Mouse (Mus musculus): ENCODE results near the gene Ttll5.
A peak's percentile ranks its signal among the peaks of the same experiment; 100 is the strongest.

Ttll5 gene

DNA sequence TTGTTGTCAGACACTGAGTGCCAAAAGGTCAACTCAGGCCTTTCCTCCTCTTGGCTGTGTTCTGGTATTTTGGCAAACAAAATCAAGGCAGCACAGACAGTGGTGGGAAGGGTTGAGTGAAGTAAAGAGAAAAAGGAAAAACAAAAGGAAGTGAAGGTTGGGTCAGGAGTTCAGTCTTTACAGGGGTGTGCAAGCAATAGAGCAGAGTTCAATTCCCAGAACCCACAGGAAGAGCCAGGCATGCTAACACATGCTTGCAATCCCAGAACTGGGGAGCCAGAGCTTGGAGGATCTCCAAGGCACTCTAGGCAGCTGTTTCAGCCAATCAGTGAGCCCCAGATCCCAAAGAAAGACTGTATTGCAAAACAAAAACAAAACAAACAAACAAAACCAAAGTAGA lies 240.3 kb downstream of the Ttll5 start:
- DNase-seq: no peak

DNA sequence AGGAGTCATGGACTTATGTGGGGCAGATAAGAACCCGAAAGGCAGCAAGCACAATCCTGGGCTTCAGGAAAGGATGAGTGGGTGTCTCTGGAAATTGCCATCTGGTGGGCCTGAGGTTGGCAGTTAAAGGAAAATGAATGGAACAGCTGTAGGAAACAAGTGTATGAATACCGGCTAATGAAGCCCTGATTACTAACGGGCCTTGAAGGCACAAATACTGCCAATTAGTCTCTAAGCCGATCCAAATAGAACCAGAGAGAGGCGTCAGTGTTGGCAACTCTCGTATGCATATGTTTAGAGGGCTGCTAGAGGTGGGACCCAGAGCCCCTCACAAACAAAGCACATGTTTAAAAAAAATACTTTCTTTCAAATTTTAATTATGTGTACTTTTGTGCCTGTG lies 247.0 kb downstream of the Ttll5 start:
- no peak for DNase-seq

DNA sequence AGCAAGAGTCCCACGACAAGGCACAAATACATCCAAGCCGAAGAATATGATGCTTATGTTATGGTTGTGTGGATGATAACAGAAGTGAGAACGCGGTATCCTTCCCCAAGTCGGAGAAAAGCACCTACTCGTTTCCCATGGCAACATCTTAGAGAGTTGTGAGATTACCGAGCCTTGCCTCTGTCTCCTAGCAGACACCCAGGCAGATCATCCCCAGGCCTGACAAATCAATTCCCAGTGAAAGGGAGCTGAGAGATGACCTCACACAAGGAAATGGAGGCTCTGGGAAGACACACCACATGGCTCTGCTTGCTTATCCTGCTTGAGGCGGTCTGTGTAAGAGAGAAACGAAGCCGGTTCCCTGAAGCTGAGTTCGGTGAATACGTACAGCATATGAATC lies 250.2 kb downstream of the Ttll5 start:
- DNase-seq: no peak

DNA sequence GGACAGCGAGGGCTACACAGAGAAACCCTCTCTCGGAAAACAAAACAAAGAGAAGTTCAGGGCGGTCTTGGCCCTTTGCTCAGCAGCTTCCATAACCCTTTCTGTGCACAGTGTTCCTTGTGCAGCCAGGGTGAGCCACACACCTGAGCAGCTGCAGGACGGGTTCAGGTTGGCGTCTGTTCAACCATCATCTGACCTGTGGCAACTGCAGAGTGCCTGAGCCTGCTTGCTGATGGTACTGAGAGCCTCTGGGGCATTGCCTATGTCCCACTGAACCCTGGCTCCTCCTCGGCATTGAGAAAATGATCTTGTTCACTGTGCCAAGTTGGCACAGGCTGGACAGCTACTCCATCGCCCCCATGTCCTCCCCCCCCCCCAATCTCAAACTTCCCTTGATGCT lies 250.9 kb downstream of the Ttll5 start:
- no peak for DNase-seq

DNA sequence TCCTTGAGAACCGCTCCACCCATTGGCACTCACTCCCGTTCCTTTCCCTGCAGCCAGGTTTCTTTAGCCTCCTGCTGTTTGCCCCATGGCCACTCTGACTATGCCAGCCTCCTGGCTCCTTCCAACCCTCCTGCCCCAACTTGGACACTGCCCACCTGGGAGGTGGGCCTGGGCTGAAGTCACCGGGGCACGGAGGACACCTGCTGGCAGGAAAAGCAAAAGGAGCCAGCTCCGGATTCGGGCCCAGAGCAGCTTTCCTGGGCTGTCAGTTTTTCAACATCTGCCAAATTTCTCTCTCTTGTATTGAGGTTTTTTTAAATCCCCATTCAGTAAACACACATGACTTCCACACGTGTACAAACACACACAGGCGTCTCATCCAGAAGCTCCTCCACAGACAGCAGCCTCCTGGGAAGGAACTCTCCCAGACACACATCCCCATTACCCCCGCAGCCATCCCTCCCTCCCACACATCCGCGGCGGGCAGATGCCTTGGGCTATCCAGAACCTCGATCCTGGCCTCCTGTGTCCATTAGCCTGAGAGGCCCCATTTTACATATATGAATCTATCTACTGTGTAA lies 252.0 kb downstream of the Ttll5 start:
- no peak for DNase-seq

DNA sequence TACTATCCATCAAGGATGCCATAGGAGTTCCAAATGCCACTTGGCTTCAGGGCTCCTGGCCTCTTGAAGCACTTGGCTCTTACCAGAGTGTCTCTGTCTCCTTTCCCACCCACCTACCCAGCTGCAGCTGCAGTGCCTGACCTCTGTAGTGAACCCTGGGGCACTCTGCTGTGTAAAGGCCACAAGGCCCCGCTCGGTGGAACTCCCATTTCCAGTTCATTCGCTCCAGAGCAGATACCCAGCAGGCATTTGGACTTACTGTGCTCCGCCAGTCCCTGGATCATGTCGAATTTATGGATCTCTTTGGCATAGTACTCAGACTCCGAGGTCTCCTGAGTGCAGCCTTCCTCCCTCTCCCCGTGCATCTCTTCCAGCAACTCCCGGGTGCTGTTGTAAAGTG lies 252.9 kb downstream of the Ttll5 start:
- DNase-seq: no peak

DNA sequence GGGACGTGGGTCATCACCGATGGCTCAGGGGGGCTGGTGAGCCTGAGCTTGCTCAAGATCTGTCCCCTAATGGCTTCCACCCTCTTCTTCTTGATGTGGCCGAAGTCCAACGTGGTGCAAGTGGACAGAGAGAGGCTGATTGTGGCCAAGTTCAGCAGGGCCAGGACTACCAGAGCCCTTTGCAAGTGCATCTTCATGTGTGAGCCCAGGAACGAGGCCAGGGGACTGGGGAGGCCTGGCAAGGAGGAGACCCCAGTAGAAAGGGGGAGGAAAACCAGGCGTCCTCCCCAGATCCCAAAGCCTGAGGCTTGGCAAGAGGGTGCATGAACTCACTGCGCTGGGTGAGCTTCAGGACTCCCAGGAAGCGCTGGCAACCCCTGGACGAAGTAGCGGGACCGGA lies 253.3 kb downstream of the Ttll5 start:
- DNase-seq: no peak

DNA sequence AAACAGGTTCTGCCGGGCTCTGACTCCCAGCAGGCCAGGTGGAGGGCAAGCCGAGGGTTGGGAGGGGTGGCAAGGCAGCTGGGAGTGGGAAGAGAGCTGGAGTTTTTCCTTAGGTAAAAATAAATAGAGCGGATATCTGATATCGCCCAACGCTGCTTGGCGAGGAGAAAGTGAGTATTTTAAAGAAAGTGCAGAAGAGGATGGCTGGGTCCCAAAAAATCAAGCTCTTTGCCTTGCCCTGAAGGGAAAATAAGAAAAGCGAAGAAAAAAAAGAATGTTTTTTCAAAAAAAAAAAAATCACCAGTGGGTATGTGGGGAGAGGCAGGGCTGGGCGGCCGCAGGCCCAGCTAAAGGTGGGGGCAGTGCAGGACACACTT lies 253.7 kb downstream of the Ttll5 start:
- DNase-seq: no peak

DNA sequence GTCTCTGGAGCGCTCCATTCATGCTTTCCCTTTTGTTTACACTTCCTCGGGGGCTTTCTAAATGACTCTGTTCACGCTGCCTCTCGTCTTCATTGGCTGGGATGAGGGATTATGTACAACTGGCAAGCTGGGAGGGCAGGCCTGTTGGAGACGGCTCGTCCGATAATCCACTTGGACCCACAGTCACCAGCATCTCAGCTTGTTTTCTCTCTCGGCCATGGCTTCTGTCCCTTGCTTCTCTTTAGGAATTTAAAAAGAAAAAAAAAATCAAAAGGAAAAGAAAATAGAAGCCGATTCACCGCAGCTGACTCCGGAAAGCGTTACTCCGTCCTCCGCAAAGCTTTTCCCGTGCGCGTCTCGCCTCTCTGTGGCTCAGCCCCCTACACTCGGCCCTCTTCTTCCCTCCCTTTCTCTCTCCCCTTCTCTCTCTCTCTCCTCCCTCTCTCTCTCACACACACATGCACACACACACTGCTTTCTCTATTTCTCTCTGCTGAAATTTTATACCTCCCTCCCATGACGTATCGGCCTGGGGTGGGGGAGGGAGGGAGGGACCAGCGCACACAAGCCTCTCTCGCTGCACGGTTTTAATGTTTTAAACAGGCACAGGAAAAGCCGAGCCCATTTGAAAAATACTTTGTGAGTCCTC lies 254.2 kb downstream of the Ttll5 start, which contains the start of gene Tgfb3:
TSS of gene Tgfb3 (minus strand) at position 489 of the 649 bp plus-strand sequence.
- DNase-seq: no peak

DNA sequence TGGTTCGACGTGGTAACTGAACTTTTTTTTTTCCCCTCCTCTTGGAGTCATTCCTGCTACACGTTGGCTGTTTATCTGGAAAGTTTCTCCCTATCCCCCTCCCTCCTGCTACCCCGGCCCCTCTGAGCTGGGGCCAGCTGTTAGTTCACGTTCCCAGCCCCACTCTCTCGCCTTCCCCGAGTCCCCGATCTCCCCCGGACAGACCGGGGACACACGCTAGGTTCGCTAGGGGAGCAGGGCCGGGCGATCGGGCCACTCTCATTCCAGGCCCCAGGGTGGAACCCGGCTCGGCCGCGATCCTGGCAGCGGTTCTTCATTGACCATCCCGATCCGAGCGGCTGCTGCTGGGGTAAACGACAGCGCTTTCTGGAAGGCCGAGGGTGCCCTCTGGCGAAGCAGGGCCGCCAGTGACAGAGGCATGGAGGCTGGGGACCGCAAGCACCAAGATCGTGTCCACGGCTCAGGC lies 254.8 kb downstream of the Ttll5 start:
- peak; percentile 86 to 94 for DNase-seq

DNA sequence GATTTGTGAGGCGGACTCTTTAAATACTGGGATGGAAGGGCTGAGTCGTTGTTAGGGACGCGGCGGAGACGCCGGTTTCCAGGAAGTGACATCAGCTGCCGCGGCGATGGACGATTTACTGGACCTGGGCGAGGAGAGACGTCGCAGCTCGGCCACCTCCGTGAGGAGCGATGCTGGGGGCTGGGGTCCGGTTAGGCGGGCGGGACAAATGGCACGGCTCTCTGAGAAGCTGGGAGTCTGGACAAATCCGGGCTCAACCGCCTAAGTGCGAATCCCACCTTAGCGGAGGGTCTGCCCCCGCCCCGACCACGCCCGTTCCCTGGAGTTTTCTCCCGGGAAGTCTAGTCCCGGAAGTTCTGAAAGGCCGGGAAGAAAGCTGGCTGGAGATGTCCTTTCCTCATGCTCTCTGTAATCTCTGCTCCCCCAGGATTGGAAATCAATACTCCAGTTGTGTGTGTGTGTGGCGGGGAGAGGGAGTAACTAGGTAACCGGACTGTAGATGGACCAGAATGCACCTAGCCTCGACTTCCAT lies 258.1 kb downstream of the Ttll5 start, which contains the start of gene Ift43:
TSS of gene Ift43 (plus strand) at position 61 of the 532 bp plus-strand sequence.
- DNase-seq: peak; percentile 78 to 88

DNA sequence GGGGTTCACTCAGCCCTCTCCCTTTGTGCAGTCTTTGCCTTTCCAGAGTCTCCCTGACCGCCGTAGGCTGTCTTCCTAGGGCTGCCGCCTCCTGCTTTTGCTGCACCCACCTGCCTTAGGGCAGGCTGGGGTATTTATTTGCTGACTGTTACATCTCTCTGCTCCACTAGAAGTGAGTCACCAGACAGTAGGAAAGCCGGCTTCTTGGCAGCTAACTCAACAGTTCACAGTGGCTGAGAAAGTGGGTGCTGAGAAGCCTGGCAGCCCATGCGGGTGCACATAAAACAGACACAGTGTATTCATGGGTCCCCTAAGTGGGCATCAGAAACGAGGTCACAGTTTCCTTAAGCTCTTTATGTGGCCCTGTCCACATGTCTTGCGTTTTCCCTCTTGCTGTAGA lies 261.4 kb downstream of the Ttll5 start:
- no peak for DNase-seq

DNA sequence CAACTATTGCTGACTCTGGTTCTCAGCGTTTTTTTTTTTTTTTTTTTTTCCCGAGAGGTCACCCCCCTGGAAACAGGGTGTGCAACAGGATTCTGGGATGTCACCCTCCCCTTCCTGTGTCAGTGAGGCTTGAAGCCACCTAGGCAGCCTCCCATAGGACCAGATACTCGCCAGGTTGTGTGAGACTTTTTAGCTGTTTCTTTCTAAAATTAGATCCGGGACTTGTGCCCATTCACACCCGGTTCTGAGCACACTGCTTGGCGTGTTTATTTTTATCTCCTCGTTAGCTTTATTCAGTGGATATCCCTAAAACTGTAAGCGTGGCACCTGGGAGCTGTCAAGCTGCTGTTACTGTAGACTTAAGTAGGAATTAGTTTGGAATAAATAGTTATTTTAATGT lies 262.1 kb downstream of the Ttll5 start:
- DNase-seq: no peak

DNA sequence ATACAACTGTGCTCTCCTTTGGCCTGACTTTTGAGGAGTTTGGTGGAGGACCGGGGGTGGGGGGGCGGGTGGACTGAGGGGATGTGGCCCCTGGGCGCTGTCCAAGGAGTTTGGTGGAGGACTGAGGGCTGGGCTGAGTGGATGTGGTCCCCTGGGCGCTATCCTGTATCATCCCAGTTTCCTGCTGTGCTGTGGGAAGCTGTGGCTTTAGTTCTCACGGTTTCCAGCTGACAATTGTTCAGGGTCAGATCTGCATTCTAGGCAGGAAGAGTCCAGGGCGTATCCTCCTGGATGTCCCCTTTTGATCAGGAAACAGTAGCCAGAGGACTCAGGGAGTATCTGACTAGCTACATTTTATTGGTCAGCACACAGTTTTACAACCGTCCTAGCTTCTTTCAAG lies 263.6 kb downstream of the Ttll5 start:
- DNase-seq: no peak

DNA sequence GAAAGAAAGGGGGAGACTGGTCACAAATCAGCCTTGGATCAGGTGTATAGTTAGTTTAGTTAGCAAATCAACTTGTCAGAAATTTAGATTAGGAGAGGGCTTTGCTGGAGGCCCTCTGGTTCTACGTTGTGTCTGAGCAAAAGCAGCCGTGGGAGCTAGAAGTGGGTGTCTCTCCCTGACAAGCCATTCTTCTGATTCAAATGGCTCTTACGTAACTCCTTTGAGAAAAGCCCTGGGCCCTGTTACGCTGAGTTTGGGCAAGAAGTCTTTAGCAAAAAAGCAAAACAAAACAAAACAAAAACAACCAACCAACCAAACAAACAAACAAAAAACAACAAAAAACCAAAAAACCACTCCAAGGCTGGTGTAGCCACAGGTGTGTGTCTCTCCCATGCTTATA lies 266.3 kb downstream of the Ttll5 start:
- DNase-seq: no peak

DNA sequence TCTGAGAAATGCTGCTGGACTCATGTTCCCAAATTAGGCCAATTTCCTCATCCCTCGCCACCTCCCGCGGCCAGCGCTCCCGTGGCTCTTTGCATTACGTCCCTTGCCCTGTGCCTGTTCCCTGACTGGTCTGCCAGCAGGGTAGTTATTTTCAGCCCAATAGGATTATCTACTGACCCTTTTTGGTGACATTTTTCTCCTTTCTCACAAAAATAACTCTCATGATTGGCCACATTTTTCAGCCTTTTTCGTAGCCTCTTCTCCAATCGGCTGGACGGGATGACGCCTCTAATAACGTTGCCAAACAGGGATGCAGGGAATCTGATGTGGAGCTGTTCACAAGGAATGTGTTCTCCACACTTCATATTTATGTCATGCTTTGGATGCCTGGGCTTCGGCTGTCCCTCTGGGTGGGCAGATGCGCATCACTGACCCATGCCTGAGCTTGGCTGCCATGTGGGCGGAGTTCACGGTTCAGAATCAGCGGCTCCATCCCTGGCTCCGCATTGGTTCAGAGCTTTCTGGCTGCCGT lies 267.2 kb downstream of the Ttll5 start:
- DNase-seq: peak in 1 of 2 experiments; percentile 29

DNA sequence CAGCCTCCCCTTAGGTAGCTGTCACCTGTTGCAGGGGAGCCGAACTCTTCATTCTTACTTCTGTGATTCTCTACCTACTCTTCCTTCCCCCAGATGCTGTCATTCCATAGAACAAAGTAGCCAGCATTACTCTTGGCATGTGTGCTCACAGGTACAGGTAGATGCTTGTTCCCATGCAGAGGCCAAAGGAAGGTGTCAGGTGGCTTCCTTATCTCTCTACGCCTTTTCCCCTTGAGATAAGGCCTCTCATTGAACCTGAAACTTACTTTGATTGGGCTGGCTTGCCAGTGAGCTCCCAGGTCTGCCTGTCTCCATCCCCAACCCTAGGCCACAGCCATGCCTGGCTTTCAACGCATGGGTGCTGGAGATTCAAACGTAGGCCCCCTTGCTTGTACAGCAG lies 269.6 kb downstream of the Ttll5 start:
- DNase-seq: no peak

DNA sequence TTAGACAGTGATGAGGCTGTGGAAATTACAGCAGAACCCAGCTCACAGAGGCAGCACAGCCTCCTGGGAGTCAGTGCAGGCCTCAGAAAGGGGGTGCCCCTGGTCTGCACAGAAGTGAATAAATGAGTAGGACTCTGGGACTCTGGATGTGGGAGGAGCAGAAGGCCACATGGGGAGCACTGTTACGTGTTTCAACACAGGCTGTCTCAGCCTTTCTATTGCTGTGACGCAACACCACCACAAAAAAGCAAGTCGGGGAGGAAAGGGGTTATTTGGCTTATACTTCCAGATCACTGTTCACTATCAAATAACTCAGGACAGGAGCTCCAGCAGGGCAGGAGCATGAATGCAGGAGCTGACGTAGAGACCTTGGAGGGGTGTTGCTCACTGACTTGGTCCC lies 271.3 kb downstream of the Ttll5 start:
- DNase-seq: no peak

DNA sequence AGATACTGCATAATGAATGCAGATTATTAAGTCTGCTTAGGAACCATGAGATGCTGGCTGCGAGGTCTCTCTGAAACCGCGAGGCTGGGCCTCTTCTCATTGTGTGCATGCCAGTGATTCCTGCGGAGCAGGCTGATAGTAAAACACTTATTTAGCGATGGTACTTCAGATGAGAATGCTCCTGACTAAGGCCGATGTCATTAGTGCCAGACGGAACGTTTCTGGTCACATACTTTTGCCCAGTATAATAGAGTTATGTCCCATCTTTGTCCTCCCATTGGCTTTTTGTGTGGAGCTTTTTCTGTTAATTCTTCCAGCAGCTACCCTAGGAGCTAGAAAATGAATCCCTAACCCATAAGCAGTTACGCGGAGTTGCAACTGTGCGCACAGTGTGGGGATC lies 273.3 kb downstream of the Ttll5 start:
- no peak for DNase-seq

DNA sequence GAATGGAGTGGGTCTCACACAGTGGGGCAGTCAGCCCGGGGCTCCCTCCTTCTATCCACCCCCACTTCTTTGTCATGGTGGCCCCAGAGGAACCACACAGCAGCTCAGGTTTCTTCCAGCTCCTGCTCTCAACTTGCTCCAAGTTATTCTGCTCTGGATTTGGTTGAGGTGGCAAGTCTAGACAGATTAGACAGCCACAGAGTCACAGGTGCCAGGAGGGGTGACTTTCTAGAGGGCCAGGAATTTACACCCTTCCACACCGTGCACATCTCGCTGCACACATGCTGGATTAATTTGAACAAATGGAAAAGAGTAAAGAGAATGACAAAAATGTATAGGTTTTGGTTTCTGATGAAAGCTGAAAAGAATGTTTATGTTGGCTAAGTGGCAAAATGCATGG lies 276.3 kb downstream of the Ttll5 start:
- DNase-seq: no peak

DNA sequence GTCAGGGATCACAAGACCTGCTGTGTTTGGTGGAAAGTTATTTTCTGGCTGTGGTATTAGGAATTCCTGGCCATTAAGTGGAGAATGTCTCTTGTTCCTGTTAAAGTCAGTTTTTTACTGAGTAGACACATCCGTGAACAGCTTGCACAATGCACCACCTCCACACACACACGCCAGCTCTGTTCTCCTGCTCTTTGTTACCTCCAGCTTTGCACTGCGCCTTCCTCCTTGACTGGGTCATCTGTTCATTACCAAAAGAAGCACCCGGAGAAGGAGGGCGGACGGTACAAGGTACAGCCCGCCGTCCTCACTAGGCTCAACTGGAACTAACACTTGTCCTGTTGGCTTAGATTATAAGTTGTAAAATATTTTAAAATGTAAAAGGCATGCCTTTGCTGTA lies 278.2 kb downstream of the Ttll5 start:
- peak; percentile 65 to 67 for DNase-seq

DNA sequence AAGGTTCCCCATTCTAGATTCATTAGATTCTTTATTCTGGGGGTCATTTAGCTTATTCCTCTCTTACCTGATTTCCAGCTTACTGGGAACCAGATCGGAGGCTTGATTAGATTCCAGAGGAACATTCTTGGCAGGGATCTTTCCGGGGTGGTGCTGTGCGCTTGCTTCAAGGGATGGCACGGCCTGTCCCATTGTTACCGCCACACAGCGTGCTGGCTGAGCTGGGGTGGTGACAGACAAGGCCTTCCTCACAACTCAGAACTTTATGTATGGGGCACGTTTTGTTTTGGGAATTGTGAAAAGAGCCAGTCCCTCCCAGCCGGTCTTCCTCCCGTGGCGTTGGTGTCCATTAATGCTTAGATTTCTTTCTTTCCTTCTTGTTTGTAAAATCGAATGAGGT lies 278.9 kb downstream of the Ttll5 start:
- peak in 1 of 2 experiments; percentile 39 for DNase-seq

DNA sequence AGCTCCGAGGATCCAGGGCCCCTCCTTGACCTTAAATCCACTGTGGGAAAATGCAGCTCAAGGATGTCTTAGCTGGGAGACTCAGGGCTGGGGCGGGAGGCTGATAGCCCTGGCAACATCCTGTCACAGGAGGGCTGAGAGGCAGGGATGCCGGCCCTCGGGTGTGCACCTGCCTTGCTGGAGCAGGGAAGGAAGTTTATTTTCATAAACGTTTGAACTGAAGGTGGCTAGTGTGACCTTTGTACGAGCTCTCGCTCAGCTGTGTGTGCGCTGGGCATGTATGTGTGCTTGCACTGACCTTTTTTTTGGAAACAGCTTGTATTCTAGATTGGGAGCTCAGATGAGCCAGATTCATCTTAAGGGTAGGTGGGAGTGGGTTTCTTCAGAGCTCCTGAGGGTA lies 279.4 kb downstream of the Ttll5 start:
- peak; percentile 48 to 62 for DNase-seq

DNA sequence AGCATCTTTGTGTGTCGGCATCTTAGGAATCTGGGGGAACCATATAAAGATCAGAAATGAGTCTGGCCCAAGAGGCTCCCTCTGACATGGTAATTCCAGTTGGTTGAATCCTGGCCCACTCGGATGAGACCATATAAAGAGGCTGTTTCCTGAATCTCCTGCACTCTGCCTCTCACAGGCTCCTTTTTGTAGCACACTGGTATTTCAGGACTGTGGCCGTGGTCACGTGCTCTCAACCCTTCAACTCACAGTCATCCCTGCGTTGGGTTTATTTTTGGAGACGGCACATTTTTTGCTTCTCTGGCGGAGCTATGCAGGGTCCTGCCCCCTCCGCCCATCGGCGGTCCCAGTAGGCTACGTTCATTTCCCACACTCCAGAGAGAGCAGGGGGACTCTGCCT lies 279.8 kb downstream of the Ttll5 start:
- peak; percentile 34 to 40 for DNase-seq

All from kidney, adult 8-10 months (tissue).